Mouse (Mus musculus): Measurements from ENCODE around the gene 1700008O03Rik. TPM values are rescaled to one million over a fixed set of nuclear protein-coding genes. Genes with fewer than 3 reads are reported as not detected.

The 1700008O03Rik gene
- total RNA-seq, 2 experiments from 2014 or later = not detected

DNA sequence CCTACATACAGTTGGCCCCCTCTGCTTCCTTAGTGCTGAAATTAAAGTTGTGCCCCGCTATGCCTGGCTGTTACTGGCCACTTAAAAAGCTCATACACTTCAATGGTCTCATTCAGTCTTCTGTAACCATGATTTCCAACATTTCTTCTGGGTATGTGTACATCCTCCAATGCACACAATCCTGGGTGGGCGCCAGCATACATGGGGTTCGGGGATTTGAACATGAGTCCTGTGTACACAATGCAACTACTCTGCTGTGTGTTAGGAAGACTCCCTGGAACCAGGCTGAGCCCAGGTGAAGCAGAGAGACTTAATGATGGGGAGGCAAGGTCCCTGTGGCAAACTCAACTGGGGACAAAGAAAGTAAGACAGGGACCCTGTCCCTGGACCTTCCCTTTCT lies 9.8 kb downstream of the 1700008O03Rik start:
- DNase-seq = no peak

DNA sequence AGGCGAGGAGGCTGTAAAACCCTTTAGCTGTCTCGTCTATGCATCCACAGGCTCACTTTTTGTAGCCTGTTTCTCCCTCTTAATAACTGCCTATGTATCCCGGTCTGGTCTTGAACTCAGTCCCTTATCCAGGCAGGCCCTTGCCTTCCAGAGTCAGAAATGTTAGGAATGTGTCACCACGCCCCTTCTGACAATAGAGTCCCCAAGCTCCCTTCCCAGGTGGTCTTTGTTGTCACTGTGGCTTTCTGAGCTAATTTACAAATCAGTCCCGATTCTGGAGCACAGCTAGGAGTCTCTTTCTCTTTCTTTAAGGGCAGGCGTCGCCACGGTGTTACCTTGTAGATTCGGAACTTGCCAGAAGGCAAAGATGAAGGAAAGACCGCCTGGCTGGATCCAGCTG lies 10.4 kb downstream of the 1700008O03Rik start:
- no peak for DNase-seq

DNA sequence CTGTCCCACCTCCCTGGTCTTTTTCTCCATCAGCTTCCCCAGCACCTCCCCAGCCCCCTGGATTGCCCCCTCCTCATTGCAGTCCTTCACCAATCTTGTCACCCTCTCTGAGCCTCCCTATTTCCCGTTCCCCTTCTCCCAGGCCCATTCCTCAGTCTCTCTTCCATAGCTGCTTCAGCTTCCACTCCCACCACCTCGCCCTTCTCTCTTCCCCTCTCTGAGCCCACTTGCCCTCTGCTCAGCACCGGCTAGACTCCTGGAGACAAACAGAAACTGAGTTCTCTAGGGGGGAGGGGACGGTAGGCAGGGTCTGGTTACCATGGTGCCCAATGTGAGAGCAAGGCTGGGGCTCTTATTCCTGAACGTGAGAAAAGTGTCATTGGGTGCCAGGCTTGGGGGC lies 10.9 kb downstream of the 1700008O03Rik start:
- DNase-seq = no peak

GRCm38 (mm10) chr7:44373889-44374652 lies 11.5 kb downstream of the 1700008O03Rik start:
- peak; percentile 49 for DNase-seq

GRCm38 (mm10) chr7:44373460-44373859 lies 12.2 kb downstream of the 1700008O03Rik start:
- no peak for DNase-seq

- no peak for DNase-seq
Observed at GRCm38 (mm10) chr7:44372678-44373077, 12.9 kb downstream of the 1700008O03Rik start.

DNA sequence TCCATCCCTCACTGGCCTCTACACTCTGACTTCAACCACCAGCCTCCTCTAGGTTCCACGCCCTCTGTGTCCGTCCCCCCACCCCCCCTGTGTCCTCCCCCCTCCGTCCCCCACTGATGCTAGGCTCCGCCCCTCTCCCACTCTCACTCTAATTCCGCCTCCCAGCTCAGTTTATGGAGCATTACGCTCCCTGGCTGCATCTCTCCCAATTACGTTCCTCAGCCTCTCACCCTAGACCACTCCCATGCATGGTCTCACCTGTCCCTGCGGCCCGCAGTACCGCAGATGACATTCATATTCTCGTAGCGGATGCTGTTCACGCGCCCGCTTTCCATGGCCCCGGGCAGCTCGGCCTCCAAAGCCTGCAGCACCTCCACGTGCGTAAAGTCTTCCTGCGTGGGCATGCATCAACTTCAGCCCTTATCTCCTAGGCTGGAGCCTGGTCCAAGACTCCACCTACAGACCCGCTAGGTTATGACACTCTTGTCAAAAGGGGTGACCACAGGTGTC lies 24.8 kb downstream of the 1700008O03Rik start:
- DNase-seq = no peak

- peak; percentile 81 for DNase-seq
Observed at GRCm38 (mm10) chr7:44359908-44360672, 25.5 kb downstream of the 1700008O03Rik start.

- DNase-seq = no peak
Observed at GRCm38 (mm10) chr7:44358886-44359654, 26.6 kb downstream of the 1700008O03Rik start.

DNA sequence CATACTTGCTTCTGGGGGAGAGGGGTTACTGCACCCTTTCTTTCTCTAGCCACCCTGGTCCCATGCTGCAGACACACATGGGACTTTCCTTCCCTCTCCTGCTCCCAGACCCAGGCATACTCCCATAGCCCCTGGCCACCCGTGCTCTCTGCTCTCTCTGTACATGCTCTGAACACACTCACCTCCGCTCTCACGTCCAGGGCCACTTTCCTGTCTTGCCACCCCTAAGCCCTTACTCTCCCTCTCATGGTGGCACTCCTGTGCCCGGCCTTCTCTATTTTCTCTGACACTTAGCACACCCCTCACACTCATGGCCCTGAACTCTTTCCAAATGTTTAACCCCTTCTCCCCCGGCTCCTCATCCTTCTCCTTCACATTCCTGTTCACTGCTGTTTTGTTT lies 27.6 kb downstream of the 1700008O03Rik start:
- no peak for DNase-seq

DNA sequence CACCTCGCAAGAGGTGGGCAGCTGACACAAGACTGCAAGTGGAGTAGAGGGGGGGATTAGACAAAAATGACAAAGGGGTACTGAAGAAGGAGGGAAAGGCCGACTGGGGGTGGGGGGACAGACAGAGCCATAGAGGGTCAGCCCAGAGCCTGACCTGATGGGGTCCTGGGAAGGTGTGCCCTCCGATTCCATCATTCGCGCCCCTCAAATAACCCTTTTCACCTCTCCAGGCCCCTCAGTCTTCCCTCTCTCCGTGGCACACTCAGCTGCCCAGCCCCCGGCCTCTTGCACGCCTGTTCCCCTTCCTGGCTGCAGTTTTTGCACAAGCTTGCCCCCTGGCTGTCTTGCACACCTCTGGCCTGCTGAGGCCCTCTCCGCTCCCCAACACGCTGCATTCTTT lies 28.1 kb downstream of the 1700008O03Rik start:
- no peak for DNase-seq

GRCm38 (mm10) chr7:44356590-44357481 lies 28.8 kb downstream of the 1700008O03Rik start:
- no peak for DNase-seq

- DNase-seq = no peak
Observed at GRCm38 (mm10) chr7:44355411-44355810, 30.2 kb downstream of the 1700008O03Rik start.

- no peak for DNase-seq
Observed at GRCm38 (mm10) chr7:44353601-44354340, 31.8 kb downstream of the 1700008O03Rik start.

GRCm38 (mm10) chr7:44352750-44353600 lies 32.6 kb downstream of the 1700008O03Rik start:
- no peak for DNase-seq

- DNase-seq = no peak
Observed at GRCm38 (mm10) chr7:44351881-44352749, 33.5 kb downstream of the 1700008O03Rik start.

DNA sequence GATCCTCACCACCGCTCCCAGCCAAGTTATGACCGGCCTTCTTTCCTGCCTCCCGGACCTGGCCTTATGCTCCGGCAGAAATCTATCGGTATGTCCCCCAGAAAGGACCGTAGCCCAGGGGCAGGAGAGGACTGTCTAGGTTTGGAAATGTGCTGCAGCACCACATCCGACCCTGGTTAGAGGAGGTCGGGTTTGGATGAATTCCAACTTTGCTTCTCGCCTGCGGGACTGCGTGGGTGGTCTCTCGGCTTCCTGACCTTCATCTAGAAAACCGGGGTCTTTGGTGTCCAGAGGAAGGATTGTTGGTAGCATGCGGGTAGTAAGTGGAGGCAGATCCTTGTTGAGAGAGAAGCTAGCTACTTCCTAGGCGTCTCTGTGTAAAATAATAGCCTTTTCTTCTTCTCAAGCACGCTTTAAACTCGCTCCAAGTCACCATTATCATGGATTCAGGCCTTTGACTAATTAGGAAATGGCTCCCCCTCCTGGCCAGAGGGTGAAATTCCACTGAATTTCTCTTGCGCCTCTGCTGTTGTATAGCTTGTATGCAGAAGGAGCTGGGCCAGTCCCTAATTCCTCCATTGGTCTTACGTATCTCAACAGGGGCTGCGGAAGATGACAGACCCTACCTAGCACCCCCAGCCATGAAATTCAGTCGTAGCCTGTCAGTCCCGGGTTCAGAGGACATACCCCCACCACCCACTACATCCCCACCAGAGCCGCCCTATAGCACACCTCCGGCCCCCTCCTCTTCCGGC lies 34.5 kb downstream of the 1700008O03Rik start:
- DNase-seq = peak; percentile 68

DNA sequence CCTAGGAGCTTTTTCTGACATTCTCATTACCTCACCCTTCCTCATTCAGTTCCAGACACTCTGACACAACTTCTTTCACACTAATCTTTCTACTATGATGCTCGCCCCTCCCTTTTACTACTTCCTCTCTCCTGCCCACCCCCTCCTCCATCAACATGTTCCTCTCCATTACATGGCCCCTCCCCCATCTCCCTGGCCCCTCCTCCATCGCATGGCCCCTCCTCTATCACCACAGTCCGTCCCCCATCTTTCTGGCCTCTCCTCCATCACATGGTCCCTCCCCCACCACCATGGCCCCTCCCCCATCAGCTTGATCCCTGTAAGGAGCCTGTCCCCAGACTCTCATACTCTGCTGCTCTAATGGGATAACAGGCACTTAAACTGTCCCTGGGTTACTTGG lies 36.6 kb downstream of the 1700008O03Rik start:
- no peak for DNase-seq
